Mouse (Mus musculus): ENCODE measurements around the gene Vmn2r13. TPM values are rescaled to one million over a fixed set of nuclear protein-coding genes. Genes with fewer than 3 reads are reported as not detected.
"Not testable (repeated sequence)": the region's sequence is repeated elsewhere in the genome, so short reads cannot be mapped to it uniquely, and the experiment has no call there.

Vmn2r13 gene
- polyA plus RNA-seq (2014; fragmentation: Nextera tagmentation; extraction: Ambion mirVana) = not detected in 2 replicates

DNA sequence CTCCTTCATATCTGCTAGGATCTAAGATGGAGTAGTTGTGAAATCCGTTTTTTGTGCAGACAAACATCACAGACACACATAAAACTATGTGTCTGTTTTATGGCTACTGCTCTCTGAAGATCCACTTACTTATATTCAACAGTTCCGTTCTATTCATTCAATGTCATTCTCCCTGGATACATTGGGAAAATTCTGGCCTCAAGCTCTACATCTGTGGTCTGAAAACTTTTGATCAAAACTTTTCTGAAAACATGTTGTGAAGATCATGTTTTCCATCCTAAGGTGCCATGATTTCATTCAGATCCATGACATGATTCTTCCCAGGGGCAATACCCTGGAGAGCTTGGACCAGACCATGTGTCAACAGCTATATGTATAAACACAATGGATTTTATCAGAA lies at the start of gene Vmn2r13:
TSS of gene Vmn2r13 (minus strand) at position 101 of the 400 bp plus-strand sequence.
- not testable (repeated sequence) for H3K4me2 ChIP-seq (ENCODE audit: low read depth, low read length); DNase-seq (ENCODE audit: low spot score); ATAC-seq (replicated peaks; ENCODE audit: insufficient number of reproducible peaks, low FRiP score, low TSS enrichment, low read depth); H3K27ac ChIP-seq (replicated peaks; ENCODE audit: low read depth, low read length); H3K4me3 ChIP-seq (ENCODE audit: low read depth, low read length); H3K36me3 ChIP-seq (replicated peaks; ENCODE audit: control insufficient read depth, insufficient read depth, low read depth, low read length); H3K27me3 ChIP-seq (ENCODE audit: control insufficient read depth, insufficient read depth, low read length); H3K9ac ChIP-seq (replicated peaks; ENCODE audit: low read length); H3K9me3 ChIP-seq (replicated peaks; ENCODE audit: control insufficient read depth, low read length); H3K4me1 ChIP-seq (ENCODE audit: control insufficient read depth, insufficient read depth, low read length)
- 63% methylated on average over 2 of the region's 2 CpGs for WGBS

DNA sequence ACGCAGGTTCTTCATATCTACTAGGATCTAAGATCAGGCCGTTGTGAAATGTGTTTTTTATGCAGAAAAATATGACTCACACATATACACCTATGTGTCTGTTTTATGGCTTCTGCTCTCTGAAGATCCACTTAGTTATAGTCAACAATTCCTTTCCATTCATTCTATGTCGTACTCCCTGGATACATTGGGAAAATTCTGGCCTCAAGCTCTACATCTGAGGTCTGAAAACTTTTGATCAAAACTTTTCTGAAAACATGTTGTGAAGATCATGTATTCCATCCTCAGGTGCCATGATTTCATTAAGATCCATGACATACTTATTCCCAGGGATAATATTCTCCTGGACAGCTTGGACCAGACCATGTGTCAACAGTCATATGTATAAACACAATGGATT lies 32.6 kb upstream of the Vmn2r13 start, which contains the start of gene Vmn2r14:
TSS of gene Vmn2r14 (minus strand) at position 101 of the 400 bp plus-strand sequence.
- Histone ChIP-seq H3K4me2 (ENCODE audit: low read depth, low read length) (no peak within 1 kb of the TSS), H3K36me3 (replicated peaks; ENCODE audit: control insufficient read depth, insufficient read depth, low read depth, low read length) (no peaks in the 10 kb centered on the region), H3K4me3 (ENCODE audit: low read depth, low read length) (no peak within 1 kb of the TSS), H3K4me1 (ENCODE audit: control insufficient read depth, insufficient read depth, low read length) (no peaks in the 10 kb centered on the region), H3K9me3 (replicated peaks; ENCODE audit: control insufficient read depth, low read length) (no peaks in the 10 kb centered on the region), H3K9ac (replicated peaks; ENCODE audit: low read length) (no peak within 1 kb of the TSS), H3K27me3 (ENCODE audit: control insufficient read depth, insufficient read depth, low read length) (no peaks in the 10 kb centered on the region), H3K27ac (replicated peaks; ENCODE audit: low read depth, low read length) (no peak within 1 kb of the TSS)
- DNase-seq (ENCODE audit: low spot score) (no peak), ATAC-seq (replicated peaks; ENCODE audit: insufficient number of reproducible peaks, low FRiP score, low TSS enrichment, low read depth) (no peak)
- 73% methylated on average over 3 of the region's 3 CpGs for WGBS

DNA sequence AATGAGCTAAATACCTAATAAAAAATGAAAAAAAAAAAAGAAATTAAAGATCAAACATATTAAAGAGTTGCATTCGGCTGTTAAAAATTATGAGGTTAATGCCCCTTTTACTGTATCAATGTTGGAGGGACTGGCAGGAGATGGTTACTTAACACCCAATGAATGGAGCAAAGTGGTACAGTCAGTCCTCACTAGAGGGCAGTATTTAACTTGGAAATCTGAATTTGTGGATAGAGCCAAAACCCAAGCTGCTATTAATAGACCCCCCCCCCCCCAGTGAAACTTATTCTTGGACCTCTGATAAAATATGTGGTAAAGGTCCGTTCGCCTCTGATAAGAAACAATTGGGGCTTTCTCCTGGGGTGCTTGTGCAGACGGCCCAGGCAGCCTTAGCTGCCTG lies 25.1 kb downstream of the Vmn2r13 start:
- H3K27ac ChIP-seq (replicated peaks; ENCODE audit: low read depth, low read length); H3K4me1 ChIP-seq (ENCODE audit: control insufficient read depth, insufficient read depth, low read length); DNase-seq (ENCODE audit: low spot score); H3K36me3 ChIP-seq (replicated peaks; ENCODE audit: control insufficient read depth, insufficient read depth, low read depth, low read length); H3K4me3 ChIP-seq (ENCODE audit: low read depth, low read length); H3K9me3 ChIP-seq (replicated peaks; ENCODE audit: control insufficient read depth, low read length); H3K9ac ChIP-seq (replicated peaks; ENCODE audit: low read length); H3K4me2 ChIP-seq (ENCODE audit: low read depth, low read length); ATAC-seq (replicated peaks; ENCODE audit: insufficient number of reproducible peaks, low FRiP score, low TSS enrichment, low read depth); H3K27me3 ChIP-seq (ENCODE audit: control insufficient read depth, insufficient read depth, low read length): not testable (repeated sequence)
- 89% methylated on average over 4 of the region's 4 CpGs for WGBS

DNA sequence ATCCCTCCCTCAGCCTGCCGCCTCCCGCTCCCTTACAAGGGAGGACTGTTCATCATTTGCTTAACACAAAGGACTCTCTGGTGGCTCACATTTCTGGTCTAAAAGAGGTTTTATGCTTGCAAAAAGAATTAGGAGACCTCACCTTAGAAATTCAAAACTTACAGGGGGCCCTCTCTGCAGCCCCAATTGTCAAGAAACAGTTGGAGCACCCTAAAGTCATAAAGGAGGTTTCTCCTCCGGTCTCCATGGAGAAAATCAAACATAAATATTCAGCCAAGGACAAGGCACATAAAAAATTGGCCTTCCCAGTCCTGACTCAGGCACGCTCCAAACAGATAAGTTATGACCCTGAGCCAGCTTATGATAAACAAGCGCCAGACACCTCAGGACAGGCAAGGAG lies 31.9 kb downstream of the Vmn2r13 start:
- no peak overlapping the region for H3K27ac ChIP-seq (replicated peaks; ENCODE audit: low read depth, low read length)
- H3K9me3 ChIP-seq (replicated peaks; ENCODE audit: control insufficient read depth, low read length) = no peaks in the 10 kb centered on the region; the same call in 1 of the 2 replicates
- H3K4me1 ChIP-seq (ENCODE audit: control insufficient read depth, insufficient read depth, low read length) = no peaks in the 10 kb centered on the region
- ATAC-seq (replicated peaks; ENCODE audit: insufficient number of reproducible peaks, low FRiP score, low TSS enrichment, low read depth) (no peak), DNase-seq (ENCODE audit: low spot score) (no peak)
- H3K4me2 ChIP-seq (ENCODE audit: low read depth, low read length) = no peak overlapping the region
- no peak overlapping the region for H3K4me3 ChIP-seq (ENCODE audit: low read depth, low read length)
- H3K9ac ChIP-seq (replicated peaks; ENCODE audit: low read length) = no peak overlapping the region
- no peaks in the 10 kb centered on the region for H3K27me3 ChIP-seq (ENCODE audit: control insufficient read depth, insufficient read depth, low read length)
- WGBS = 76% methylated on average over 5 of the region's 5 CpGs
- no peaks in the 10 kb centered on the region for H3K36me3 ChIP-seq (replicated peaks; ENCODE audit: control insufficient read depth, insufficient read depth, low read depth, low read length)

DNA sequence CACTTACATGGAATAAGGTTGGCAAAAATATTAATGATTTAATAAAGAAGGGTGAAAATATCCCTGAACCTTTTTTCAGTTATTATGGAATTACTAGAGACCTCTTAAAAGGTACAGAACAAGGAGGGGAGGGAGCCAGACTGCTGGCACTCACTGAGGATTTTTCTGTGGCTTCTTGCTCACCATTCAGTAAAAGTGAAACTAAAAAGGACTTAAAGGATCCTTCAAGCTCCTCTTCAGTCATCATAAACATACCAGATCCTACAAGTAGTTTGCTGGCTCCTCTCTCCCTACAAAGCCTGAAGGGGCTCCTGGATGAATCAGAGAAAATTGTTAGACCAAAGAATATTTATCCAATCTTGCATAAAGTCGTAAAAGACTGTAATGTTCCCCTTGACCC lies 32.4 kb downstream of the Vmn2r13 start:
- H3K4me2 ChIP-seq (ENCODE audit: low read depth, low read length); H3K36me3 ChIP-seq (replicated peaks; ENCODE audit: control insufficient read depth, insufficient read depth, low read depth, low read length); H3K27ac ChIP-seq (replicated peaks; ENCODE audit: low read depth, low read length); ATAC-seq (replicated peaks; ENCODE audit: insufficient number of reproducible peaks, low FRiP score, low TSS enrichment, low read depth); DNase-seq (ENCODE audit: low spot score); H3K4me1 ChIP-seq (ENCODE audit: control insufficient read depth, insufficient read depth, low read length); H3K9me3 ChIP-seq (replicated peaks; ENCODE audit: control insufficient read depth, low read length); H3K9ac ChIP-seq (replicated peaks; ENCODE audit: low read length); H3K27me3 ChIP-seq (ENCODE audit: control insufficient read depth, insufficient read depth, low read length); H3K4me3 ChIP-seq (ENCODE audit: low read depth, low read length): not testable (repeated sequence)
- WGBS = 74% methylated on average over 1 of the region's 1 CpGs

DNA sequence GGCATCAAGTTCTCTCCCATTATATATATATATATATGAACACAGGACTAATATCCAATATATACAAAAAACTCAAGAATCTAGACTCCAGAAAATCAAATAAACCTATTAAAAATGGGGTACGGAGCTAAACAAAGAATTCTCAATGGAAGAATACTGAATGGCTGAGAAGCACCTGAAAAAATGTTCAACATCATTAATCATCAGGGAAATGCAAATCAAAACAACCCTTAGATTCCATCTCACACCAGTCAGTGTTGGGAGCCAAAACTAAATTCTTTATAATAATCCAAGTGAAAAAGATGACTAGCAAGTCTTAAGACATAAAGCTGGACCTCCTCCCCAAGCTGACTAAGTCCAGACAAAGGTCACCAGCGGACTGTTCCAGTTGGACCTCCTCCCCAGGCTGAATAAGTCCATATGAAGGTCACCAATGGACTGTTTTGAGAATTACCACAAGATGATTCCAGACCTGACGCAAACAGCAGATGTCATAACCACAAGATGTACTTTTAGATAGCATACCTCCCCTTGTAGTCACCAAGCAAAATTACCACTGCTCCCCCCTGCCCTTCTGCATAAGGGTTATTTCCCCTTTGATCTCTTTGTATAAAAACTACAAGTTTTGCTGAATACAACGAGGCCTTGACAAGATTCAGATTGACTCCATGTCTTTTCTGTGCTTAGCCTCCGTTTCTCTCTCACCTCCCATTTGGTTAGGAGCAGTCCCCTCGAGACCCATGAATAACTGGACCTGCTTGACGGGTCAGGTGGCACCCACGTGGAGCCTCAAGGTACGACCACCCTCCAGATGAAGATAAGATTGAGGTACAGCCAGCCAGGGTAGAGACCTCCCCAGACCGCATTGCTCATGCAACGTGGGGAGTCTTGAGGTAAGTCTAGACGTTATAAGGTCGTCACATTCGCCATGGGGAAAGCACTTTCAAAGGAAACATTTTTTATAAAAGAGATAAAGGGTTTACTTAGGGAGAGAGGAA lies 33.2 kb downstream of the Vmn2r13 start:
- DNase-seq (ENCODE audit: low spot score); ATAC-seq (replicated peaks; ENCODE audit: insufficient number of reproducible peaks, low FRiP score, low TSS enrichment, low read depth); H3K9me3 ChIP-seq (replicated peaks; ENCODE audit: control insufficient read depth, low read length); H3K27me3 ChIP-seq (ENCODE audit: control insufficient read depth, insufficient read depth, low read length); H3K27ac ChIP-seq (replicated peaks; ENCODE audit: low read depth, low read length); H3K36me3 ChIP-seq (replicated peaks; ENCODE audit: control insufficient read depth, insufficient read depth, low read depth, low read length); H3K4me1 ChIP-seq (ENCODE audit: control insufficient read depth, insufficient read depth, low read length); H3K4me2 ChIP-seq (ENCODE audit: low read depth, low read length); H3K4me3 ChIP-seq (ENCODE audit: low read depth, low read length); H3K9ac ChIP-seq (replicated peaks; ENCODE audit: low read length): not testable (repeated sequence)
- WGBS = 75% methylated on average over 14 of the region's 14 CpGs

DNA sequence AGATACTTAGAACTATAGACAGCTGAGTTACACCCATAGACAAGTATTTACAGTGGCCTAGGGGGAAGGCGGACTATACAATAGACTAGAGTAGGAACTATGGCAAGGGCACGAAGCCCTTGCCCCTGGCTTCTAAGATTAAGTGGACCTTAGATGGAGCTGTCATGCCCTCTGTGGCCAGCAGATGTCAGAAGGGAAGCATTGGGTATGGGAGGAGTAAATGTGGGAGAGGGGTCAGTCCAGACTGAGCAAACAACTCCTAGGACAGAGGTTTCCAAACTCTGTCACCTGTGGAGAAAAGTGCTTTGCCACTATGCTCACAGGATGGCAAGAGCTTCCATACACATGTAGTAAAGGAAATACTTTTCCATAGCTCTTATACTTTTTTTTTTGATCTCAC lies 52.5 kb downstream of the Vmn2r13 start:
- WGBS = 79% methylated on average over 2 of the region's 2 CpGs
- Histone ChIP-seq H3K27ac (replicated peaks; ENCODE audit: low read depth, low read length) (no peak overlapping the region), H3K36me3 (replicated peaks; ENCODE audit: control insufficient read depth, insufficient read depth, low read depth, low read length) (no peaks in the 10 kb centered on the region), H3K9me3 (replicated peaks; ENCODE audit: control insufficient read depth, low read length) (no peaks in the 10 kb centered on the region), H3K4me1 (ENCODE audit: control insufficient read depth, insufficient read depth, low read length) (no peaks in the 10 kb centered on the region), H3K27me3 (ENCODE audit: control insufficient read depth, insufficient read depth, low read length) (no peaks in the 10 kb centered on the region), H3K4me2 (ENCODE audit: low read depth, low read length) (no peak overlapping the region), H3K4me3 (ENCODE audit: low read depth, low read length) (no peak overlapping the region), H3K9ac (replicated peaks; ENCODE audit: low read length) (no peak overlapping the region)
- no peak for ATAC-seq (replicated peaks; ENCODE audit: insufficient number of reproducible peaks, low FRiP score, low TSS enrichment, low read depth)
- no peak for DNase-seq (ENCODE audit: low spot score)

DNA sequence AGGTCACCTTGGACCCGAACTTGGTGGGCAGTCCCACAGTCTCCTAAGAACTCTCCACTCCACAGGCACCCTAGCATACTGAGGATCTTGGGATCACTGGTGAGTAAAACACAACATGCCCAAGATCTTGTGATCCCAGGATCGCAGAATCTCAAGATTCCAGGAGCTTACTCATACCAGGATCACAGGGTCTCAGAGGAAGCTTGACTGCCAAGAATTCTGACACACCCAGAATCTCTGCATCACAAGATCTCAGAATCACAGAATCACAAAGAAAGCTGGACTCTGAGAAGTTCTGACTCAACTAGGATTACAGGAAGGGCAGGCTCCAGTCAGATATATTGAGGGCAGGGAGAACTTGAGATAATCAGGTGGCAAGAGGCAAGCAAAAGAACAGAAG lies 55.3 kb downstream of the Vmn2r13 start:
- H3K9me3 ChIP-seq (replicated peaks; ENCODE audit: control insufficient read depth, low read length) = no peaks in the 10 kb centered on the region
- no peak for ATAC-seq (replicated peaks; ENCODE audit: insufficient number of reproducible peaks, low FRiP score, low TSS enrichment, low read depth)
- no peak overlapping the region for H3K27ac ChIP-seq (replicated peaks; ENCODE audit: low read depth, low read length)
- H3K27me3 ChIP-seq (ENCODE audit: control insufficient read depth, insufficient read depth, low read length) = no peaks in the 10 kb centered on the region
- H3K9ac ChIP-seq (replicated peaks; ENCODE audit: low read length) = no peak overlapping the region
- 80% methylated on average over 2 of the region's 2 CpGs for WGBS
- H3K4me3 ChIP-seq (ENCODE audit: low read depth, low read length) = no peak overlapping the region
- no peak for DNase-seq (ENCODE audit: low spot score)
- H3K4me2 ChIP-seq (ENCODE audit: low read depth, low read length) = no peak overlapping the region
- H3K36me3 ChIP-seq (replicated peaks; ENCODE audit: control insufficient read depth, insufficient read depth, low read depth, low read length) = no peaks in the 10 kb centered on the region
- no peaks in the 10 kb centered on the region for H3K4me1 ChIP-seq (ENCODE audit: control insufficient read depth, insufficient read depth, low read length)
